Mouse (Mus musculus) limb, embryonic 13.5 days (tissue): ENCODE data around the gene Nr2f6. TPM values are rescaled to one million over a fixed set of nuclear protein-coding genes. Genes with fewer than 3 reads are reported as not detected.

ENCODE experiments used
- ATAC-seq: fragments of 200-750 bp; cut with Nextera tagmentation; 2 replicates; pipeline ENCODE4 v1.8.0; 2017; ENCODE audit warnings: low read depth, moderate number of reproducible peaks, moderate TSS enrichment; ENCODE audit not compliant: low FRiP score
- H3K27ac ChIP-seq: fragments of 300-500 bp; sonication (generic); 2 replicates; pipeline ENCODE4 v1.5.1; 2015; ENCODE audit warnings: inconsistent platforms, mild to moderate bottlenecking, moderate library complexity
- H3K27me3 ChIP-seq: fragments of 300-500 bp; sonication (generic); 2 replicates; pipeline ENCODE4 v1.6.1; 2015; ENCODE audit warnings: mild to moderate bottlenecking, inconsistent platforms
- H3K36me3 ChIP-seq: fragments of 300-500 bp; sonication (generic); 2 replicates; pipeline ENCODE4 v1.6.1; 2015; ENCODE audit warnings: inconsistent platforms, mild to moderate bottlenecking, moderate library complexity
- H3K4me1 ChIP-seq: fragments of 300-500 bp; sonication (generic); 2 replicates; pipeline ENCODE4 v1.6.1; 2015; ENCODE audit warnings: inconsistent platforms
- H3K4me2 ChIP-seq: fragments of 300-500 bp; sonication (generic); replicated peaks from 2 replicates; pipeline ENCODE4 v1.6.1; 2015; ENCODE audit warnings: inconsistent platforms, mild to moderate bottlenecking, moderate library complexity
- H3K4me3 ChIP-seq: fragments of 300-500 bp; sonication (generic); 2 replicates; pipeline ENCODE4 v1.5.1; 2015; ENCODE audit warnings: moderate library complexity, mild to moderate bottlenecking, inconsistent platforms
- H3K9ac ChIP-seq: fragments of 300-500 bp; sonication (generic); 2 replicates; pipeline ENCODE4 v1.6.1; 2015; ENCODE audit warnings: mild to moderate bottlenecking, inconsistent platforms
- H3K9me3 ChIP-seq: fragments of 300-500 bp; sonication (generic); 2 replicates; pipeline ENCODE4 v1.6.1; 2016; ENCODE audit warnings: inconsistent platforms
- WGBS: fragments of 180-500 bp; shearing (Covaris S2); methylation state at CpG from one replicate; pipeline ENCODE4 v1.1.7; 2015; 5-methylcytosine and 5-hydroxymethylcytosine counted together
- polyA plus RNA-seq: library from polyadenylated mRNA; unstranded; fragments of >200 nt; fragmentation: Nextera tagmentation; extraction: Ambion mirVana; gene quantifications from 2 replicates; pipeline ENCODE4 v1.2.1, GENCODE M21; 2015

Nr2f6 gene
- polyA plus RNA-seq, 1 experiment from 2014 or later: 43.7 TPM

DNA sequence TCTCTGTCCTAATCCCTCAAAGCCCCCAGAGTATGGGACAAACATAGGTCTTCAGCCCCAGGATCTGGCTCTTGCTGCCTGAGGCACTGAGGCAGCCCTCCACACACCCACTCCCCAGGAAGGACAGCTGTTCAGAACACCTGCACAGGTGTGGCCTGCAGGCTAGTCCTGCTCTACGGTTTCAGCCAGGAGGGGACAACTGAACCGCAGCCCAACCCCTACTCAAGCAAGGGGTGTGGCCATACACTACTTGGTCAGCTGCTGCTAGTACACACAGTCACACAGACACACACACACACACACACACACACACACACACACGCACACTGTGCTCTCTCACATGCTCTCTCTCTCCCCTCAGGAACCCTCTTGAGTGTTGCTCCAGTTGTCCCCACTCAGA is 2.1 kb upstream of the Nr2f6 start:
- Histone ChIP-seq H3K27me3 (no peaks in the 10 kb centered on the region), H3K27ac (no peak overlapping the region), H3K4me2 (no peak overlapping the region), H3K4me1 (peaks cover 37% of the 10 kb centered on the region), H3K36me3 (no peaks in the 10 kb centered on the region), H3K9ac (no peak overlapping the region), H3K9me3 (no peaks in the 10 kb centered on the region), H3K4me3 (no peak overlapping the region)
- ATAC-seq: no peak
- WGBS: 60% methylated on average over 3 of the region's 3 CpGs

DNA sequence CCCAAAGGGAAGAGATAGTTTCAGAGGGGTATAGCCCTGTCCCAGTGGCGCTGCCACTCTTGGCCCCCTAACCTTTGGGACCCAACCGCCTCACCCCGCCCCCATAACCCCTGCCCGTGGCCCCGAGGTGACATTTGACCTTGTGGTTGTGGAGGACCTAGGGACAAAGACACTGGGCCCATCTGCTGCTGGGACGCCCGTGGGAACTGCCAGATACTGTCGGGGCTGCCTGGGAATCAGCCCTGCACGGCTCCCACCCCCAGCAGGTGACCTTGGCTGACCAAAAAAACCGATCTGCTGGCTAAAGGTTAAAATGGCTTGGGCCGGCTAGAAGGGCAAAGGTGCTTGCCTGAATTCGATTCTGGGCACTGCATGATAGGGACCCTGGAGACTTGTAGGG is 1.6 kb upstream of the Nr2f6 start:
- Histone ChIP-seq H3K9me3 (no peaks in the 10 kb centered on the region), H3K27ac (no peak overlapping the region), H3K36me3 (peaks cover 3% of the 10 kb centered on the region), H3K4me3 (no peak overlapping the region), H3K27me3 (no peaks in the 10 kb centered on the region), H3K9ac (no peak overlapping the region), H3K4me1 (peaks cover 42% of the 10 kb centered on the region), H3K4me2 (no peak overlapping the region)
- no peak for ATAC-seq
- WGBS: 40% methylated on average over 12 of the region's 12 CpGs

DNA sequence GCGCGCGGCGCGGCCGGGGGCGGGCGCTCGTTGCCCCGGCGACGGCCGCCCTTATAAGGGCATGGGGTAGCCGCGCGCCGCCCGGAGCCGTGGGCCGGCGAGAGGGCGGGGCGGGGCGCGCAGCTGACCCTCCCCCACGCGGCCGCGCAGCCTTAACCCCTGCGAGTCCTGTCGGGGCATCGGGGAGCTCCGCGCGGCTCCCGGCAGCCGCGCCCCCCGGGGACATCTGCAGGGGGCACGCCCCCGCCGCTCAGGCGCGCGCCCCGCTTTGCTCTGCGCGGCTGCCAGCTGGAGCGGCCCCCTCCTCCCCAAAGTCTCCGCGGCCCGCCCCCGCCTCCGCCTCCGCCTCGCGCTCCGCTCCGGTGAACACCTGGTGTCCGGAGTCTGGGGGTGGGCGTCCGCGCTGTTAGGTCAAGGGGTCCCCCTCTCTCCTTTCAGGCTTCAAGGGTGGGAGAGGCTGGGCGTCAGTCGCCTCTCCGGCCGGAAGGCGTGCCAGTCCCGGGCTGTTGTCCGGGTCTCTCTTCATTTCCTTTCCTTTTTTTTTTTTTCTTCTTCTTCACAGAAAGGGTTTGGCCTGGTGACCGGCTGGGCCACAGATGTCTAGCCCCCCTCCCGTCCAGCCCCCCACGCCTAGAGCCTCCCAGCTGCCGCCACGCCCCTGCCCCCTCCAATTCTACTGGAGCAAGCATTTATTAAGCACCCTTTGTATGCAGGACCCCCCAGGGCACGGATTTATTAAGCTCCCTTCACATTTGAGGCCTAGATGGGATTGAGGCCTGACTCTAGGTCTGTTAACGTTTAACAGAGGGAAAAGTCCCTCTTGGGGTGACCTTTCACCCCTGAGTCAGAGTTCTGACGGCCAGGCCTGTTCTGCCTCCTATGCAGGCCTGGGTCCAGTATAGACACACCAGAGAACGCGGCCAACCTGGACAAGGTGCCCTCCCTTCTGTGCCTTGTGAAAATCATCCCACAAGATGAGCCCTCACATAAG is 506 bp upstream of the Nr2f6 start:
- Histone ChIP-seq H3K9me3 (no peaks in the 10 kb centered on the region), H3K27me3 (no peaks in the 10 kb centered on the region), H3K4me2 (peak overlapping the region; percentile 99), H3K36me3 (peaks cover 14% of the 10 kb centered on the region), H3K9ac (peak overlapping the region; percentile 88), H3K4me1 (peaks cover 45% of the 10 kb centered on the region), H3K4me3 (peak overlapping the region; percentile 89), H3K27ac (peak overlapping the region; percentile 83)
- ATAC-seq: peak; percentile 90
- 2% methylated on average over 48 of the region's 80 CpGs for WGBS

GRCm38 (mm10) chr8:71380178-71381171 is 1.3 kb downstream of the Nr2f6 start:
- Histone ChIP-seq H3K4me1 (peaks cover 61% of the 10 kb centered on the region), H3K27me3 (no peaks in the 10 kb centered on the region), H3K36me3 (peaks cover 18% of the 10 kb centered on the region), H3K9me3 (no peaks in the 10 kb centered on the region), H3K27ac (no peak overlapping the region), H3K4me2 (peak overlapping the region; percentile 99), H3K4me3 (peak overlapping the region; percentile 89), H3K9ac (peak overlapping the region; percentile 88)
- ATAC-seq: no peak
- 2% methylated on average over 71 of the region's 72 CpGs for WGBS

- Histone ChIP-seq H3K9ac (peak overlapping the region; percentile 88), H3K4me1 (peaks cover 67% of the 10 kb centered on the region), H3K27me3 (no peaks in the 10 kb centered on the region), H3K27ac (no peak overlapping the region), H3K36me3 (peaks cover 26% of the 10 kb centered on the region), H3K4me3 (peak overlapping the region; percentile 89), H3K4me2 (peak overlapping the region; percentile 99), H3K9me3 (no peaks in the 10 kb centered on the region)
- no peak for ATAC-seq
- WGBS: 50% methylated on average over 3 of the region's 3 CpGs
These were observed 2.2 kb downstream of the Nr2f6 start for GRCm38 (mm10) chr8:71379512-71380075.

GRCm38 (mm10) chr8:71379008-71379407 is 2.8 kb downstream of the Nr2f6 start:
- no peak overlapping the region for H3K27ac ChIP-seq
- peak overlapping the region; percentile 99 for H3K4me2 ChIP-seq
- peaks cover 67% of the 10 kb centered on the region for H3K4me1 ChIP-seq
- ATAC-seq: no peak
- H3K36me3 ChIP-seq: peaks cover 32% of the 10 kb centered on the region
- 70% methylated on average over 4 of the region's 4 CpGs for WGBS
- H3K27me3 ChIP-seq: no peaks in the 10 kb centered on the region
- peak overlapping the region; percentile 89 for H3K4me3 ChIP-seq
- H3K9me3 ChIP-seq: no peaks in the 10 kb centered on the region
- H3K9ac ChIP-seq: peak overlapping the region; percentile 88

GRCm38 (mm10) chr8:71376423-71377030 is 5.2 kb downstream of the Nr2f6 start:
- Histone ChIP-seq H3K27ac (no peak overlapping the region), H3K27me3 (no peaks in the 10 kb centered on the region), H3K9me3 (no peaks in the 10 kb centered on the region), H3K36me3 (peaks cover 46% of the 10 kb centered on the region), H3K9ac (peak overlapping the region; percentile 70; the same call in 1 of the 2 replicates), H3K4me3 (peak overlapping the region; percentile 36), H3K4me2 (peak overlapping the region; percentile 77), H3K4me1 (peaks cover 52% of the 10 kb centered on the region)
- 40% methylated on average over 8 of the region's 8 CpGs for WGBS
- no peak for ATAC-seq

DNA sequence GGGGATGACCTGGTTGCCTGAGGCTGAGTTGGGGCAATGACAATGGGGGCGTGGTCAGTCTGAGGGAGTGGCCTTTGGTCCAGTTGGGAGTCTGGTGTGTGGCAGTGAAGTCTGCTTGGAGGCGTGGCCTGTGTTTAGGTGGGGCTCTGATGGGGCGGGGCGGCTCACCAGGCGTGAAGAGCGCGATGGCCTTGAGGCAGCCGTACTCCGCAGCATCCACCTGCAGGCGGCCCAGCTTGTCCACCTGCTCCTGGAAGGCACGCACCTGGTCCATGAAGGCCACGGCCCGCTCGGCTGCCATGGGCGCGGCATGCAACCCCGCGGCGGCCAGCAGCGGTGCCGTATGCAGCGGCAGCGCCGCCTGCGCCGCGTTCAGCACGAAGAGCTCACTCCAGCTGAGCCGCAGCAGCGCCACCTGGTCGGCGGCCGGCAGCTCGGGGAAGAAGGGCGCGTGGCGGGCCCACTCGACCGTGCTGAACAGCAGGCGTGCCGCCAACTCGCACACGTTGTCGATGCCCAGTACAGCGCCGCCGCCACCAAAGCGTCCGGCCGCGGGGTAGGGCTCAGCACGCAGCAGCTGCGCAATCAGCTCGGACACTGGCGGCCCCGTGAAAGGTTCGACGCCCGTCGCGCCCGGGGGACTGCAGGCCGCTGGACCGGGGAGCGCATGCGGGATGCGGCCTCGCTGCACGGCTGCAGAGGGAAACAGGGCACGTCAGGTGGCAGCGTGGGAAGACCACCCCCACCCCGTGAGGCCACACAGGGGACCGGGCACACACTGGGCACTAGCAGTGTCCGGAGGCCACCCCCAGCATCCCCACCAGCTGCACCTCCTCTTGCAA is 6.0 kb downstream of the Nr2f6 start:
- Histone ChIP-seq H3K4me3 (peak overlapping the region; percentile 36), H3K9ac (peak overlapping the region; percentile 70), H3K9me3 (no peaks in the 10 kb centered on the region), H3K4me1 (peaks cover 50% of the 10 kb centered on the region), H3K4me2 (peak overlapping the region; percentile 77), H3K27me3 (no peaks in the 10 kb centered on the region), H3K27ac (peak overlapping the region; percentile 33; the same call in 1 of the 2 replicates), H3K36me3 (peaks cover 46% of the 10 kb centered on the region)
- ATAC-seq: no peak
- WGBS: 7% methylated on average over 74 of the region's 74 CpGs

GRCm38 (mm10) chr8:71374616-71375206 is 7.0 kb downstream of the Nr2f6 start:
- Histone ChIP-seq H3K36me3 (peaks cover 49% of the 10 kb centered on the region), H3K27ac (no peak overlapping the region), H3K4me2 (no peak overlapping the region), H3K9ac (no peak overlapping the region), H3K4me1 (peaks cover 44% of the 10 kb centered on the region), H3K27me3 (no peaks in the 10 kb centered on the region), H3K4me3 (no peak overlapping the region), H3K9me3 (no peaks in the 10 kb centered on the region)
- WGBS: 74% methylated on average over 17 of the region's 17 CpGs
- no peak for ATAC-seq

- no peak overlapping the region for H3K27ac ChIP-seq
- no peaks in the 10 kb centered on the region for H3K9me3 ChIP-seq
- peaks cover 57% of the 10 kb centered on the region for H3K36me3 ChIP-seq
- H3K4me3 ChIP-seq: no peak overlapping the region
- H3K4me2 ChIP-seq: no peak overlapping the region
- H3K9ac ChIP-seq: no peak overlapping the region
- H3K4me1 ChIP-seq: peaks cover 34% of the 10 kb centered on the region
- H3K27me3 ChIP-seq: no peaks in the 10 kb centered on the region
- 93% methylated on average over 3 of the region's 3 CpGs for WGBS
- no peak for ATAC-seq
These were observed 8.8 kb downstream of the Nr2f6 start for GRCm38 (mm10) chr8:71373000-71373399.
